Mouse (Mus musculus): ENCODE data around the gene C1ql2. TPM values are rescaled to one million over a fixed set of nuclear protein-coding genes. Genes with fewer than 3 reads are reported as not detected.
A peak's percentile ranks its signal among the peaks of the same experiment; 100 is the strongest.

Gene C1ql2
- polyA plus RNA-seq (2015; fragmentation: Nextera tagmentation; extraction: Ambion mirVana) = 0.10 TPM in 1 of 2 replicates, not detected in the other

DNA sequence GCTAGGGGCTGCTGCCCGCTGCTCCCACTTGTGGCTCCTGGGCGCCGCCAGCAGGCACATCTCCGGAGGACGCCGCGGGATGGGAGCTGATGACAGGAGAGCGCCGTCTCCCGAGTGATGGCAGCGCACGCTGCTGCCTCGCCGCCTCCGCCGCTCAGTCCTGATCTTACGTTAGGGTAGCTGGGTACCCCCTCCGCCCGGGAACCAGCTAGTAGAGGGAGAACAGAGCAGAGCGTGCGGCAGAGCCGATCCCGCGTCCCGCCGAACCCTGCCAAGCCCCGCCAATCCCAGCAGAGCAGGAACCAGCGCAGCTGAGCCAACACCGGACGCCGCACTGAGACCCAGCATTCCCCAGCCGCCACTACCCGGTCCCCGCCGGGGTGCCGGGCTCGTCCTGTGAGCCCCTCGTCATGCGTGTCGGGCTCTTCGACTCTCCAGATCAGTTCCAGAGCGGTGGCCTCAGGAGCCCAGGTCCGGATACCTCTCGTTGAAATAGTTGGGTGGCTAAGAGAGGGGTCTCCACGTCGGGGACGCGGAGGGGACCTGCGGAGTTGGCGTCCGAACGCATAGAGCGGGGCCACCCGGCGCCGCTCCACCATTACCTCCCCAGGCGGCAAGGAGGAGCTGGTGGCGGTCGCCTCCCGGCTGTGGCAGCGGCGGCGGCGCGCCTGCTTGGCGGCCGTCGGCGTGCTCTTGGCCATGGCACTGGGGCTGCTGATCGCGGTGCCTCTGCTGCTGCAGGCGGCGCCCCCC is at the start of gene C1ql2:
TSS of gene C1ql2 (plus strand) at position 164 of the 753 bp plus-strand sequence.
- H3K4me3 ChIP-seq = peak within 1 kb of the TSS; percentile 29
- no peak within 1 kb of the TSS for H3K27ac ChIP-seq
- peaks cover 96% of the 10 kb centered on the region for H3K27me3 ChIP-seq
- WGBS = 1% methylated on average over 64 of the region's 73 CpGs
- peaks cover 21% of the 10 kb centered on the region for H3K4me1 ChIP-seq
- no peak for ATAC-seq (ENCODE audit: borderline replicate concordance, extremely low read depth, low FRiP score, low TSS enrichment)
- H3K9me3 ChIP-seq = no peaks in the 10 kb centered on the region
- no peak within 1 kb of the TSS for H3K9ac ChIP-seq
- H3K36me3 ChIP-seq = no peaks in the 10 kb centered on the region
- peak within 1 kb of the TSS; percentile 53 for H3K4me2 ChIP-seq

DNA sequence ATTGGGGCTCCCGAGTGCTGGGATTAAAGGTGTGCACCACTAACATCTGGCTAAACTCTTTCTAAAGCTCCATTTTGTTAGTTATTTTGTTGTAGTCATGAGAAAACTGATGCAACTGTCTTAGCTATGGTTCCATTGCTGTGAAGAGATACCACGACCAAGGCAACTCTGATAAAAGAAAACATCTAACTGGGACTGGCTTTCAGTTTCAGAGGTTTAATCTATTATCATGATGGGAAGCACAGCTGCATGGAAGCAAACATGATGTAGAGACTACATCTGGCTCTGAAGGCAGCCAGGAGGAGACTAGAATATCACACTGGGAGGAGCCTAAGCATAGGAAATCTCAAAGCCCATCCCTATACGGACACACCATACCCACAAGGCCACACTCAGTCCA is 48.7 kb upstream of the C1ql2 start:
- Histone ChIP-seq H3K27ac (no peak overlapping the region), H3K4me2 (no peak overlapping the region), H3K9ac (no peak overlapping the region), H3K4me3 (no peak overlapping the region), H3K27me3 (no peaks in the 10 kb centered on the region), H3K36me3 (no peaks in the 10 kb centered on the region), H3K4me1 (no peaks in the 10 kb centered on the region), H3K9me3 (no peaks in the 10 kb centered on the region)
- ATAC-seq (ENCODE audit: borderline replicate concordance, extremely low read depth, low FRiP score, low TSS enrichment) = no peak
- WGBS = 80% methylated on average over 3 of the region's 3 CpGs

DNA sequence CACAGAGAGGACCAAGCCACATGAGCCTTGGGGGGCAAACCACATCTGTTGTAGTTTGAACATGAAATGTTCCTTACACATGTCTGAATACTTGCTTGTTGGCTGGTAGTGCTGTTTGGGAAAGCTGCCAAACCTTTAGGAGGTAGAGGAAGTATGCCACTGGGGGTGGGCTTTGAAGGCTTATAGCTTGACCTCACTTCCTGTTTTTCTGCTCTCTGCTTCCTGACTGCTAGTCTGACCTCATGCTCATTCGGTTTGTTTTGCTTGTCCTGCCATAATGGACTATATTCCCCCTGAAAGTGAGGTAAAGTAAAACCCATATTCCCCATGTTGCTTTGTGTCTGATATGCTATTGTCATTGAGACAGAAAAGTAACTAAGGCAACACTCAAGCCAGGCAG is 46.6 kb upstream of the C1ql2 start:
- no peaks in the 10 kb centered on the region for H3K9me3 ChIP-seq
- H3K4me3 ChIP-seq = no peak overlapping the region
- H3K36me3 ChIP-seq = no peaks in the 10 kb centered on the region
- ATAC-seq (ENCODE audit: borderline replicate concordance, extremely low read depth, low FRiP score, low TSS enrichment) = no peak
- no peak overlapping the region for H3K27ac ChIP-seq
- no peaks in the 10 kb centered on the region for H3K4me1 ChIP-seq
- WGBS = 32% methylated on average over 1 of the region's 1 CpGs
- H3K4me2 ChIP-seq = no peak overlapping the region
- H3K9ac ChIP-seq = no peak overlapping the region
- no peaks in the 10 kb centered on the region for H3K27me3 ChIP-seq

DNA sequence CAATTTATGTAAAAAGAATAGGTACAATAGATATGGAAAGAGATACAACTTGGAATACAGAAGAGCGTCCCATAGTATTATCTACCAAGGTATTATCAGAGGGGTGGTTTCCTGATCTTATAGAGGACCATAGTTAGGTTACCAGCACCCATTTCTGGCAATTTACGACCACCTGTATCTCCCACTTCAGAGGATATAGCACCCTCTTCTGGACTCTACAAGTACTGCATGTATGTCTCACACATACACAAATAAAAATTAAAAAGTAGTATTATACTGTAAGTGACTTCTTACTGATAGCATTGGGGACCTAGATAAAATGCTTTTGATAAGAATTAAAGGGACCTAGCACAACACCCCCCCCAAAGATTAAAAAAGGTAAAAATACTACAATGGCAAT is 43.4 kb upstream of the C1ql2 start:
- H3K27me3 ChIP-seq = no peaks in the 10 kb centered on the region
- H3K9me3 ChIP-seq = no peaks in the 10 kb centered on the region
- H3K36me3 ChIP-seq = no peaks in the 10 kb centered on the region
- no peak overlapping the region for H3K27ac ChIP-seq
- 85% methylated on average over 2 of the region's 2 CpGs for WGBS
- H3K4me2 ChIP-seq = no peak overlapping the region
- no peaks in the 10 kb centered on the region for H3K4me1 ChIP-seq
- no peak overlapping the region for H3K9ac ChIP-seq
- ATAC-seq (ENCODE audit: borderline replicate concordance, extremely low read depth, low FRiP score, low TSS enrichment) = no peak
- H3K4me3 ChIP-seq = no peak overlapping the region

DNA sequence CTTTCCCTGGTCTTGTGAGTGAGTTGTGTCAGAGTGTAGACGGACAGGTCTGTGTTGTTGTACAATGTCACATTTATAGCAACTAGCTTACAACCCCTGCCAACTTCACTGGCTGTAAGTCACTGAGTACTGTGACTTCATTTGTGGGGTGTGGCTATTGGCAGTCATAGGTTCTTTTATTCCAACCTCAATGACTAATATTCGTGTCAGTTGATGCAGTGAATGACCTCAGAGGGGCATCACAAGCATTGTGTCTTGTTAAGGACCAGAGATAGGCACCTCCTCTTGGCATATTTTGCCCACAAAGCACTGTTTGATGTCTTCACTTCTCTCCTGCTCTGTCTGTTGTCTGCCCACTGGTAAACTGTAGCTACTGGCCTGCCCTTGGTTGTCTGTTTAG is 34.6 kb upstream of the C1ql2 start:
- Histone ChIP-seq H3K27ac (no peak overlapping the region), H3K4me1 (no peaks in the 10 kb centered on the region), H3K4me2 (no peak overlapping the region), H3K9me3 (no peaks in the 10 kb centered on the region), H3K9ac (no peak overlapping the region), H3K36me3 (no peaks in the 10 kb centered on the region), H3K4me3 (no peak overlapping the region), H3K27me3 (no peaks in the 10 kb centered on the region)
- ATAC-seq (ENCODE audit: borderline replicate concordance, extremely low read depth, low FRiP score, low TSS enrichment) = no peak
- 60% methylated on average over 2 of the region's 2 CpGs for WGBS

DNA sequence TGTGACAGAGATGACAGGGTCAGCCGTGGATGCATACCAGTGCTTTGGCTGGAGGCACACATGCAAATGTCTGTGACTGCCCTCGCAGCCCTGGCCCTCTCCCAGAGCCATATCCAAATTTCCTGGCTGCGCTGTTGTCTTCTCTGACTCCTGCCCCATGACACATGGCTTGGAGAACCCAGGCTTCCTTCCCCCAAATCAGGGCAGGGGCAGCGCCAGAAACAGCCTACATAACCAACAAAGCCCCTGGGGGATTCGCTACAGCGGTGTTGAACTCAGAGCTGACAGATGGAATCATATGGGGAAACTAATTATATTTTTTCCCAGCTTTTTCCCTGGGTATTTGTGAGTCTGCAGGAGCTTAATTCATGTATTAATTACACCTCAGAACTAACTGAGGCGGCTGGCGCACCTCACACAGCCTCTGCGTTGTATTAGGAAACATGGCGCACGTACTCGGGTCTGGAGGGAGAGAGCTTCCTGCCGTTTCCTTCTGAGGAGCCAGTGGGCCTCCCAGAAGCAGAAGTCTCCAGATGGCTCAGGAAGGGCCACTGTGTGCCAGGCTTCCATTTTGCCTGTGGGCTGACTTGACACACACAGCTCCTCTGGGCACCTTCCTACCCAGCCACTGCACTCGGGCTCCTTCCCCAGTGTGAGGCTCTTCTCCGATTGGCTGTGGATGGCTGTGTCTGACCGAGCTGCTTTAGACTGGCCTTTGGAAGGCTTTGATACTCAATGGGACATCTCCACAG is 18.9 kb upstream of the C1ql2 start:
- Histone ChIP-seq H3K9me3 (no peaks in the 10 kb centered on the region), H3K27me3 (no peaks in the 10 kb centered on the region), H3K27ac (no peak overlapping the region), H3K4me3 (no peak overlapping the region), H3K4me1 (no peaks in the 10 kb centered on the region), H3K36me3 (no peaks in the 10 kb centered on the region), H3K4me2 (no peak overlapping the region), H3K9ac (no peak overlapping the region)
- 83% methylated on average over 16 of the region's 16 CpGs for WGBS
- no peak for ATAC-seq (ENCODE audit: borderline replicate concordance, extremely low read depth, low FRiP score, low TSS enrichment)

DNA sequence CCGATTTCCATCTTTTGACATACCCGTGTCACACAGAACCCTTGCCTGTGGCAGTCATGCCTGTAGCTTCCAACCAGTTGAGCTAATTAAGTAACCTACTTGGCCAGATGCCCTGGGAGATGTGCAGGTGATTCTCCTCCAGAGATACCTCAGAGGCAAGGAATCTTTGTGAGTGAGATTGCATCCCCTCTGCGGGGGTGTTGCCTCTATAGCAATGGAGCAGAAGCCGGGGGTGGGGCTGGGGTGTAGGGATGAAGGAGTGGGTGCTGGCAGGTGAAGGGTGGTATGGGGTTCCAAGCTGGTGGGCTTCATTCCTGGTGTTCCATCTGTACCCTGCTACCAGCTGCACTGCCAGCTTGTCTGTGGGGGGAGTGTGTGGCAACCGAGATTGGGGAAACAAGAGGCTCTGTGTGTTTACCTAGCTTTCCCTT is 17.2 kb upstream of the C1ql2 start:
- Histone ChIP-seq H3K27ac (no peak overlapping the region), H3K4me1 (no peaks in the 10 kb centered on the region), H3K27me3 (no peaks in the 10 kb centered on the region), H3K9me3 (no peaks in the 10 kb centered on the region), H3K36me3 (no peaks in the 10 kb centered on the region), H3K9ac (no peak overlapping the region), H3K4me2 (no peak overlapping the region), H3K4me3 (no peak overlapping the region)
- 73% methylated on average over 5 of the region's 5 CpGs for WGBS
- ATAC-seq (ENCODE audit: borderline replicate concordance, extremely low read depth, low FRiP score, low TSS enrichment) = no peak

DNA sequence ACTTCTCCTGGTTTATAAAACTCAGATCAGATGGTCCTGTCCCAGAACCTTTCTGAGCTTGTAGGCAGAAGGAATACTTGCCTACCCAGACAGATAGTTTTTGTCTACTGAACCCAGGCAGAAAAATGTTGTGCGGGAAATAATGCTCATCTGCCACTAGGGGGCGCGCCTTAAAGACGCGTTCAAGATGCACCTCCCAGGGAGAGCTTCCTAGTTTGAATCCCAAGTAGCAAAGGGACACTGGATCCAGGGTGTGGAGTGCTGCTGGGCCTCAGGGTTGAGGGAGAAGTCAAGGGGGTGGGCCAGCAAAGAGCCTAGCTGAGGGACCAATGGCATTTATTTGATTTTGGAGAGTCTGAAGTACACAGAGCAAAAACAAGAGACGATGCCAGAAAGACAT is 12.7 kb upstream of the C1ql2 start:
- no peak overlapping the region for H3K27ac ChIP-seq
- 16% methylated on average over 6 of the region's 6 CpGs for WGBS
- H3K9me3 ChIP-seq = no peaks in the 10 kb centered on the region
- no peaks in the 10 kb centered on the region for H3K4me1 ChIP-seq
- H3K9ac ChIP-seq = no peak overlapping the region
- no peaks in the 10 kb centered on the region for H3K36me3 ChIP-seq
- no peak overlapping the region for H3K4me3 ChIP-seq
- no peak for ATAC-seq (ENCODE audit: borderline replicate concordance, extremely low read depth, low FRiP score, low TSS enrichment)
- H3K4me2 ChIP-seq = no peak overlapping the region
- H3K27me3 ChIP-seq = no peaks in the 10 kb centered on the region

DNA sequence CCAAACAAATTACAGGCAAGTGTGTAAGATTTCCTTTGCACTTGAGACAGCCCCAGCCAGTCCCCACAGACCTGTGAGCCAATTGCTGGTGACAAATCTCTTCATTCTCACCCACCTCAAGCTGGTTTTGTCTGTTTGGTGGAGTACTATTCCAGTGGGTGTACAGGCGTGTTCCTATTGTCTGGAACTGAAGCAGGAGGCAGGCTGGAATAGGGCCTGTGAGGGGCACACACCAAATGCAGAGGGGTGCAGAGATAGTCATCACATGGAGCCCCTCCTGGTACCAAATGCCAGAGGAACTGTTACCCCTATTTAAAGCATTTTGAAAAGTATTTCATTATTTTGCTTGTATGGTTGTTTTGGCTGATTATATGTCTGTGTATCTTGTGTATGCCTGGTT is 12.2 kb upstream of the C1ql2 start:
- no peak overlapping the region for H3K27ac ChIP-seq
- H3K4me3 ChIP-seq = no peak overlapping the region
- H3K4me2 ChIP-seq = no peak overlapping the region
- no peak for ATAC-seq (ENCODE audit: borderline replicate concordance, extremely low read depth, low FRiP score, low TSS enrichment)
- no peaks in the 10 kb centered on the region for H3K36me3 ChIP-seq
- no peaks in the 10 kb centered on the region for H3K4me1 ChIP-seq
- H3K9ac ChIP-seq = no peak overlapping the region
- H3K9me3 ChIP-seq = no peaks in the 10 kb centered on the region
- 41% methylated on average over 1 of the region's 1 CpGs for WGBS
- no peaks in the 10 kb centered on the region for H3K27me3 ChIP-seq

DNA sequence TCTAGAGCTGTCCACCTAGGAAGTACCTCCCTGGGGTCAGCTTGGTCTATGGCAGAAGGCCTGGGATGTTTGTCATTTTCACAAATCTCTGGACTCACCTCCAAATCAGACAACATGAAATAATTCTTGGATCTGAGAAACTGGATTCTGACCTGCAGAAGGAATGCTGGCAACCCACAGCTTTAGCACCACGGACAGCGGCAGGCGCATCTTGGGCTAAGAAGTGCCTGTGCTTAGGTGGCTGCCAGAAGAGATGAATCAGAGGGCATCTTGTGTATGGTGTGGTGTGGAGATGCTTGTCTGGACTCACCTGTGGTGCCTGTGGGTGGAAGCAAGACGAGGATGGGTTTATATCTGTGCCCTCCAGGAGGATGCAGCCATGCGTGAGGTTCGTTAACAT is 8.5 kb upstream of the C1ql2 start:
- H3K4me2 ChIP-seq = no peak overlapping the region
- no peaks in the 10 kb centered on the region for H3K4me1 ChIP-seq
- H3K9me3 ChIP-seq = no peaks in the 10 kb centered on the region
- H3K9ac ChIP-seq = no peak overlapping the region
- WGBS = 36% methylated on average over 6 of the region's 6 CpGs
- no peak overlapping the region for H3K27ac ChIP-seq
- peaks cover 10% of the 10 kb centered on the region; the same call in 1 of the 2 replicates for H3K27me3 ChIP-seq
- H3K36me3 ChIP-seq = no peaks in the 10 kb centered on the region
- H3K4me3 ChIP-seq = no peak overlapping the region
- peak; percentile 23; the same call in 1 of the 2 replicates for ATAC-seq (ENCODE audit: borderline replicate concordance, extremely low read depth, low FRiP score, low TSS enrichment)

DNA sequence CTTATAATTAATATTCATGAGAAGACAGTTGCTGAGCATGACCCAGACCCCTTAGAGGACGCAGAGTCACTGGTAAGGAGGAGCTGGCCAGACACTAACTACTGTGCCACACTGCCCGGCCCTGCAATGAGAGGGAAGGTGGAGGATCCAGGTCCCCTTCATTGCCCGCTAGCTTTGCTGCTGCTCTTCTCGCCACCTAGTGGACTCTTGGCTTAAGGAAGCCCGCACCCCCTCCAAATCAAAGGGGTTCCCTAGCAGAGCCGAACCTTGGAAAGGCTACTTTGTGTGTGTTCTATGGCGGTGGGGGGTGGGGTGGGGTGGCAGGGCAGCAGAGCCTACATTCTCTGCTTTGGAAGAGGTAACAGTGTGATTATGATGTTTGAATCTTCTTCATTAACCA is 2.4 kb upstream of the C1ql2 start:
- no peak for ATAC-seq (ENCODE audit: borderline replicate concordance, extremely low read depth, low FRiP score, low TSS enrichment)
- H3K4me3 ChIP-seq = no peak overlapping the region
- no peak overlapping the region for H3K9ac ChIP-seq
- H3K4me1 ChIP-seq = peaks cover 21% of the 10 kb centered on the region
- H3K9me3 ChIP-seq = no peaks in the 10 kb centered on the region
- no peak overlapping the region for H3K27ac ChIP-seq
- 25% methylated on average over 7 of the region's 7 CpGs for WGBS
- no peaks in the 10 kb centered on the region for H3K36me3 ChIP-seq
- H3K4me2 ChIP-seq = no peak overlapping the region
- H3K27me3 ChIP-seq = peaks cover 70% of the 10 kb centered on the region

DNA sequence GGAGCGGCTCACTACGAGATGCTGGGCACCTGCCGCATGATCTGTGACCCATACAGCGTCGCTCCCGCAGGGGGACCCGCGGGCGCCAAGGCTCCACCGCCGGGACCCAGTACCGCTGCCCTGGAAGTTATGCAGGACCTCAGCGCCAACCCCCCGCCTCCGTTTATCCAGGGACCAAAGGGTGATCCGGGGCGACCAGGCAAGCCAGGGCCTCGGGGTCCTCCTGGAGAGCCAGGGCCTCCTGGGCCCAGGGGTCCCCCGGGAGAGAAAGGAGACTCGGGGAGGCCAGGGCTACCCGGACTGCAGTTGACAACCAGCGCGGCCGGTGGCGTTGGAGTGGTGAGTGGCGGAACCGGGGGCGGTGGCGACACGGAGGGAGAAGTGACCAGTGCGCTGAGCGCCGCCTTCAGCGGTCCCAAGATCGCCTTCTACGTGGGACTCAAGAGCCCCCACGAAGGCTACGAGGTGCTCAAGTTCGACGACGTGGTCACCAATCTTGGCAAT is 842 bp downstream of the C1ql2 start:
- Histone ChIP-seq H3K4me3 (peak overlapping the region; percentile 29), H3K9ac (no peak overlapping the region), H3K9me3 (no peaks in the 10 kb centered on the region), H3K4me2 (peak overlapping the region; percentile 53), H3K4me1 (peaks cover 21% of the 10 kb centered on the region), H3K27me3 (peaks cover 97% of the 10 kb centered on the region), H3K36me3 (no peaks in the 10 kb centered on the region), H3K27ac (no peak overlapping the region)
- no peak for ATAC-seq (ENCODE audit: borderline replicate concordance, extremely low read depth, low FRiP score, low TSS enrichment)
- WGBS = 1% methylated on average over 41 of the region's 41 CpGs
